Mouse (Mus musculus) heart, postnatal 25 days (tissue): ENCODE results near the gene Klrd1. TPM values are rescaled to one million over a fixed set of nuclear protein-coding genes. Genes with fewer than 3 reads are reported as not detected.
"Not testable (repeated sequence)": the region's sequence is repeated elsewhere in the genome, so short reads cannot be mapped to it uniquely, and the experiment has no call there.

Experiments
- DNase-seq: peaks from one replicate; pipeline ENCODE4 v3.0.0; 2022; ENCODE audit warnings: low spot score
- intact Hi-C: fragments of 180-260 bp; cut with DNase I; formaldehyde crosslinking; loops from one replicate; pipeline ENCODE4 v1.15.1; 2025
- total RNA-seq, 2 experiments: library from RNA; stranded (reverse); gene quantifications; 2 replicates each; pipeline ENCODE4 v1.2.3; 2021

The Klrd1 gene
- not detected for total RNA-seq

DNA sequence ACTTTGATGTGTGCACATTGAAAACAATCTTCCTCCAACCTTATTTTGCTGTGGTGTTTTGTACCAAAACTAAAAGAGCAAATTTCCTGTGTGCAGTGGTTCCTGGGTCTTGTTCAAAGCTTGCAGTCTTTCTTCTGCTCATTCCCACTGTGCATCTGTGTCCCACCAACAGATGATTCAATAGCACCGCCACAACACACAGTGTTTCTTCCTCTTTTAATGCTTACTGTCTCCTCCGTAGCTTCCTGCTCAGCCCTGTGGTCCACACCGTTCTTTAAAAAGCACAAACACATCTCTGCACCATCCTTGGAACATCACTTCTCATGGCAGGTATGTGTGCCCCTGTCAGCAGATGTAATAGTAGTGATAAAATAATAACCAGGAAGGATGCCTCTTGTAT lies at the start of gene Klrd1:
Gene Klrd1, plus strand, starts transcription at position 275 of the 400 bp plus-strand sequence.
- no peak for DNase-seq
- intact Hi-C loops: no loop called here

DNA sequence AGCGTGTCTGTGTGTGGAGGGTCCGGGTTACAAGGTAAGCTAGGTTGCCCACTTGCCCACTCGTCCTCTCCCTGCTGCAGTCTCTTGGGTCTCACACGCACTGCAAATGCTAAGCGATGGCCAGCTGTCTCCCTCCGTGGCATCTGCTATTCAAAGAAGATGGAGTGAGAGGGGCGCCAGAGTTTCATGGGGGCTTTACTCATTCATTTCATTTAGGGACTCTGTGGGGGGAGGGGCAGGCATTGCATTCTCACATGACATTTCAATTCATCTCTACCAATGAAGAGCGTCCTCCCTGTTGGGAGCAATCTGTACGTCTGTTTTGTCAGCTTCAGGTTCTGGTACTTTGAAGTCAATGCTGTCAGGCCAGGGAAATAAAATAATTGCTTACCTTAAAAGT lies 49.7 kb upstream of the Klrd1 start:
- DNase-seq: no peak
- intact Hi-C loops: no loop called here

DNA sequence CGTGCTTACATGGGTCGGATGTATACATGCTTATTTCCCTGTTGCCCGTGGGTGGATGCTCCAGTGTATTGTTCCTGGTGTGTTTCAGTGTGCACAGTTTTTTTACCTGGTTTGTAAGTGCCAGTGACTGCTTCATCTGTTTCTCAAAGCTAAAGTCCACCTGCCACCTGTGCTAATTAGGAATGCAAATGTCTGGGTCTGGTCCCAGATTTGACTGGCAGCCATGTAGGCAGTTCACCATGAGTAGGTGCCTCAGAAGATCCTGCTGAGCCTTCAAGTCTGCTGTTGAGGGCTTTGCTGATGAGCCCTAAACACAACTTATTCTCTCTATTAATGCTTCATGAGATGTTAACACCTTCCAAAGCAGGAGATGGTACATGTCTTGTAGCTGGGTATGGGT lies 49.0 kb upstream of the Klrd1 start:
- intact Hi-C loops: no loop called here
- no peak for DNase-seq

DNA sequence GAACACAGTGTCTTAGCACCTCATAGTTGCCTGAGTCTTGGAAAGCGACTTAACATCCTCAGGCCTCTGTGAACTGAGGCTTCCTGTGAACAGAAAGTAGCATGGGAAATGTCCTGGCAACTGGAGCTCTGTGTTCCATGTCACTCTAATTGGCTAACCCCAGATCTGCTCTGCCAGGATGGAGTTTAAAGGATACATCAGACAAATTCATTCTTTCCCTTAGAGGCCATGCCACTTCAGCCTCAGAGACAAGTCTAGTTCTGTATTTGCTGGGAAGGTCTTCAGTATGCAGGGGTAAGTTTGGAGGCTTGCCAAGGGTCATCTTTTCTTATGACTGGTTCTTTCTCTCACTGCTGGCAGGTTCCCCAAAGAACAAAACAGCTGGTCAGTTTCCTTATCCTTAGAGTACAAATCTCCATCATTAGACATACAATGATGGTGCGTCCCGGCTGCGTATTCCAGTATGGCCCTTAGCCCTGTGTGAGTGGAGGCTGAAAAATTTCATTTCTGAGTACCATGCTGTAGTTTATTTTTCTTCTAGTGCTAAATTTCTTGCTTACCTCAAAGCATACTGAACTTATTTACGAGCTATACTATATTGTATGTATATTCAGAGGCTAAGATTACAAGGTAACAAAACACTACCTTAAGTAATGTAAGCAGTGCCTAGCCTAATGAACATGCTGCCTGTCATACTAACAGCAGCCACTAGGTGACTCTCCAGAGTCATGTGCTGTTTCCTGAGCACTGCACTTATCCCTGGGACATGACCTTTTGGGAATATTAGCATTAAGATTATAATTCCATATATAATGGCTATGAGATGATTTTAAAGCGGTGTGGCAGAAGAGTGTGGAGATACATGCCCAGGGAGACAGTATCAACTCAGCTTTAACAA lies 47.6 kb upstream of the Klrd1 start:
- intact Hi-C loops: no loop called here

DNA sequence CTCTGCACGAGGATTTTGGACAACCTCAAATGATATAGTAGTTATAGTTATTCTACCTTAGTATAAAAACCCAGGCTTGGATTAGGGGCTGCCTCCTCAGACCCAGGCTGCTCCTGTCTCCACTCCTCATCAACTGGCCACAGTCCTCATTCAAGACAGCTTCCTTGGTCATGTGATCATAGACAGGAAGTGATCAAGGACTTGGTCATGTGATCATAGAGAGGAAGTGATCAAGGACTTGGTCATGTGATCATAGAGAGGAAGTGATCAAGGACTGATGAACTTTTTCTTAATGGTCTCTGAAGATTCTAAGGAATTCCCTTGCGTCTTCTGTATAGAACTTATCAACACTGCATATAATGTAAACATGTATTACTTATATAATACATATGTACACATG lies 44.3 kb upstream of the Klrd1 start:
- intact Hi-C loops: no loop called here
- DNase-seq: no peak

More for the DNA sequence above, 47.6 kb upstream of the Klrd1 start:
- no peak for DNase-seq

DNA sequence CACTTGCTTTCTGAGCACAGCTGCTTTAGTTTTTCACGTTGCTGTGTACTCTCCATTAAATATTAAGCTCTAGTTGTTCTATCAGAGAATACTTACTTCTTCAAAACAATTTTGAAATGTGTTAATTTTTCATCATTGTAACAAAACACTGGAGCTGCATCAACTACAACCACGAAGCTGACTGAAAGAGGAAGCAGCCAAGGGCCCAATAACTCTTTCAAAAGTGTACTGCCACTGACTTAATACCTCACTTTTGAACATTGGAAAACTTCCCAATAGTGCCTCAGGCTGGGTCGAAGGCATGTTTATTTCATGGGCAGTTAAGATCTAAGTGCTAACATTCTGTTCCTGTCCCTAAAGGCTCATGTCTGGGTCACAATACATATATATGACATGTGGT lies 43.6 kb upstream of the Klrd1 start:
- intact Hi-C loops: no loop called here
- no peak for DNase-seq

DNA sequence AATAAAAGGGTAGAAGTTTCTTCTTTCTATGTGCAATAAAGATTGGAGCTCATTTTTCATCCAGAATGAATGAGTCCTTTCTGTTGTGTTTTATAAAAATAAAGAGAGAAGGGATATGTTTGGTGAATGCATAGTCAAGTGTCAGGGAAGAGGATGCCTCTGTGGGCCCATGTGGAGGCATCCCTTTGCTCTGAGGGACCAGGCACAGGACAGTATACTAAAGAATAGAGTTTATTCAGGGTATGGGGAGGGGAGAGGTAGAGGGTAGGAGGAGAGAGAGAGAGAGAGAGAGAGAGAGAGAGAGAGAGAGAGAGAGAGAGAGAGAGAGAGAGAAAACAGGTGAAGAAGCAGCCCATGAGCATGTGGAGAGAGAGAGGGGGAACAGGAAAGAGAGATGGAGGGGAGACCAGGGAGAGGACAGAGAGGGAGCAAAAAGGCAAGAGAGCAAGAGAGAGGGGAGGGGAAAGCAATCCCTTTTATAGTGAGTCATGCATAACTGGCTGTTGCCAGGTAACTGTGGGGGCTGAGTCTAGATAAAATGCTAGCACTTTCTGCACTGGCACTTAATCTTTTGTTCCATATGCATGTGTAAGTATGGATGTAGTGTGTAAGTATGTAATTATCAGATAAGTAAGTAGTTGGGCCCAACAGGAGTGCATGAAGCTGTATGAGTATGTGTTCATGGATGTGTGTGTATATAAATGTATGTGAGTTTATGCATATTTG lies 34.1 kb upstream of the Klrd1 start:
- no peak for DNase-seq
- intact Hi-C loops: loop anchor here (2.0 to 5.0 kb wide), 3 partner anchors 40 to 165 kb away; no protein-coding TSS in a partner anchor

DNA sequence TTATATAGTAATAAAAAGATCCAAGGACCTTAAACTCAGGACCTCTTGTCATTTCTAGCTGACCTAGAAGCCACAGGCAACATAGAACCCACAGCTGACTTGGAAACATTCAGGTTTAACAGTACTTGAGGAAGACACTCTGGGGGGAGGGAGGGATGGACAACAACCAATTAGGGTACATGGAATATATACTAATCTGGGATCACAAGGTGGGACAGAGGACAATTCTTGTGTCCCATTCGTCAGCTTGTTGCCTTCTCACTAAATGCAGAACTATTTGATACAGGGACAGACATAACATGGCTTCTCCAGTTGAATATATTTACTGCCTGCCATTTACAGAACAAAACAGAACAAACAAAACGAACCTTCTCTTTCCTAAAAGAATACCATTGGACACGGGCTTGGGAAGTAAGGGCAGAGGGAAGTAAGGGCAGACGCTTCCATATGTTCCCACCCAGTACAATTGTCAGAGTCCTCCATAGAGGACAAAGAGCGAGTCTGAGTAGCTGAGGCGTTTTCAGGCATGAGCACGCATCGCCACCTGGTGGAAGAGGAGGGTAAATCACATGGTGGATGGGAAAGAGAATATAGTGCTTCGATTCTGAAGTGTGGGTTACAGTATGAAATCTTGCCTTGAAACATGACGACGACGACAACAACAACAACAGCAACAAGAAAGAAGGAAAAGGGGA lies 32.5 kb upstream of the Klrd1 start:
- intact Hi-C loops: loop anchor here (2.0 to 5.0 kb wide), 3 partner anchors 42 to 166 kb away; no protein-coding TSS in a partner anchor
- DNase-seq: no peak

DNA sequence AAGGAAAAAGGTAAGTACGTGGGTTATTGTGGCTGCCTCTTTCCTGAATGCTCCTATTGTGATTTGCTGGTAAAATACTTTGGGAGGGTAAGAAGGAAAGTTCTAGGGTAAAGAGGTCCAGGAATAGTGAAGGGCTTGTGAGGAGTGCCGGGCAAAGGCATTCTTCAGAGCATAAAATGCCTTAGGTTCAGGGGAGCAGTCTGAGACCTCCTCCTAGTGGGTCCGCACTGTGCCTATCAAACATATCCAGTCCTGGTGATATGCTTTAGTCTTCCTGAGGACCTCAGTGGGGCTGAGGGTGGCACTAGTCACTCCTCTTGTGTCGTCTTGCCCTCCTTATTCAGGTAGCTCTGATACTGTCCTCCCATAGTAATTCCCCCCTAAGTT lies 31.9 kb upstream of the Klrd1 start:
- intact Hi-C loops: loop anchor here (2.0 to 5.0 kb wide), 3 partner anchors 42 to 167 kb away; no protein-coding TSS in a partner anchor
- DNase-seq: no peak

DNA sequence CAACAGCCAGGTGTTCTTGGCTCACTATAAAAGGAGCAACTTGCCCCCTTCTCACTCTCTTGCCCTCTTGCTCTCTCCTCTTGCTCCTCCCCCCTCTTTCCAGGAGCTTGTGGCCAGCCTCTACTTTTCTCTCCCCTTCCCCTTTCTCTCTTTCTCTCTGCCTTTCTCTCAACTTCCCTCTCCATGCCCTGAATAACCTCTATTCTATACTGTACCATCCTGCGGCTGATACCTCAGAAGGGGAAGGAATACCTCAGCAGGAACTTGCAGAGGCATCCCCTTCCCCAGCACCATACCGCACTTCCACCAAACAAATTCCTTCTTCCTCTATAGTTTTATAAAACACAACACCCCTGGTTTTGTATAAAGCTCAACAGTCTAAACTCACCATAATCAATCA lies 26.3 kb upstream of the Klrd1 start:
- intact Hi-C loops: no loop called here
- DNase-seq: no peak

DNA sequence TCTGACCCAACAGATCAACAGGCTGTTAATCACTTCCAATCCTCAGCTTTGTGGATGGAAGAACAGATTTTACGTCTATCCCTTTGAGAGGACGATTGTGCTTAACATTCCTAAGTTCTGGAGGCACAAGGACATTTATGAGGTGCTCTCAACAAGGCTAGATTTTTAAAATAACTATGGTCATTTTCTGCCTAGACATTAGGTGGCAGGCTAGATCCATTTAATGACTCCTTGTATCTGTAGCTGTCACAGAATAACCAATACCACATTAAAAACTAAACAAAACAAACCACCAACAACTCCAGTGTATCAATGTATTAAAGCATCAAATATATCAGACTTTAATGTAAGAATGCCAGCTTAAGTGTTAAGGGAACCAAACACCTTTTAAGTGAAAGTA lies 16.3 kb upstream of the Klrd1 start:
- no peak for DNase-seq
- intact Hi-C loops: loop anchor here (5.0 to 10.0 kb wide), 2 partner anchors 519 to 1782 kb away; no protein-coding TSS in a partner anchor

DNA sequence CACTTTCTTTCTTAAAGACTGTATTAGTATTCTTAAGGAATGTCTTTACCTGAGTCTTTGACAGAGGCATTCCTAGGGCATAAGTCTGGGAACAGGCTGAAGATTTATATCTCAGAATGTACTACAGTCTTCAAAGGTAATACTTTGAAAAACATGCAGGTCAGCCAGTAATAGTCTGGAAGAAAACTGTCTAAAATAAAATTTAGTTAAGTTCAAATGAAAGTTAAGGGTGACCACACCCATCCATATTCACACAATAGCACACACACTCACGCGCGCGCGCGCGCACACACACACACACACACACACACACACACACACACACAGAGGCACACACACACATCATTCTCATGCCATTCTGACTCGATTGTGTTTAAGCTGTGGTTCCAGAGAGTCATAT lies 14.0 kb upstream of the Klrd1 start, which contains the start of gene Klre1:
Gene Klre1, plus strand, starts transcription at position 301 of the 400 bp plus-strand sequence.
- intact Hi-C loops: loop anchor here (5.0 to 10.0 kb wide), 2 partner anchors 517 to 1780 kb away; no protein-coding TSS in a partner anchor
- DNase-seq: no peak

DNA sequence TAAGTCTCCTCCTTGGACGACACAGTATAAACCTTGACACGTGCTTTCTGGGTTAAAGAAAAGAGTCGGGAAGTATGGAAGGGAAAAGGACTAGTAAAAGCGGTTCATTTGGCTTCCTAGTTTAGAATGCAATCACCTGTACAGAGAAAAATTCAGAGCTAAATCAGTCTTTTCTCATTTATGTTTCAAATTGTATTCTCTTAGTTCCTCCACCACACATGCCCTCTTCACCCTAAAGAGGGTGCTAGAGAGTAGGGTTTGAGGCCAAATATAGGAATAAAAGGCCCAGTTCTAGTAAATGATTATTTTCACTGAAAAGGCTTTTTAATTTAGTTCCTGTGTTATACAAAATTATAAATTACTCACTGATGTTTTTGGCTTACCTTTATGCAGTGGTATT lies 10.3 kb upstream of the Klrd1 start:
- no peak for DNase-seq
- intact Hi-C loops: no loop called here

DNA sequence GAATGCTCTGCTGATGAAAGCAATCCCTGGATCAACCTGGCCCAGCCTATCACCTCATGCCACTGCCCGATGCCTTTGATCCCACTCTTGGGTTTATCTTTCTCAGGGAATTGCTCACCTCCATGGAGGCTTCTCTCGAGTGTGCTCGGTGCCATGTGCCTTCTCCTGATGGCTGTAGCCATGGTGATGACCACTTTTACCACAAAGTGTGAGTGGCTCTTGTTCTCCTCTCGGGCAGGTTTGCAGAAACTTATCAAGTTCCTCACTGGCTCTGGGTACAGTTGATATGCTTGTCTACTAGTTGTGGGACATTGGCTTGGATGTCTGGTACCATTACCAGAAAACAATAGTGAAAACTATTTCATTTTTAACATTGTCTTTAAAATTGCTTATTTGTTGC lies 9.7 kb upstream of the Klrd1 start:
- intact Hi-C loops: no loop called here
- DNase-seq: no peak

DNA sequence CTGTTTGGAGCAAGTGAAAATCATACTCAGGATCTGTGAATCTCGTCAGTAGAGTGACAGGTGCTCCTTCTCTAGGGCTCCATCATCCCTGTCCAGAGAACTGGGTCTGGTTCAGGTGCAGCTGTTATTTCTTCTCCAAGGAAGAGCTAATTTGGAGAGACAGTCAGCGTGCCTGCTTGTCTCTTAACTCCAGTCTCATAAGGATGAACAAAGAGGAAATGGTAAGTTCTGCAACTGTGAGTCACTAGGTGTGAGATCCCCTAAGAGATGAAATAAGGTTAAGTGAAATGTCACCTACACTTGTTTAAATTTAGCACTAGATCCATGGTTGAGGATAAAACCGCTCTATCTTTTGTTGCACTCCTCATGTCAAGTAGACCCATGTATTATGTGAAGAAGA lies 8.6 kb upstream of the Klrd1 start:
- intact Hi-C loops: no loop called here
- no peak for DNase-seq

DNA sequence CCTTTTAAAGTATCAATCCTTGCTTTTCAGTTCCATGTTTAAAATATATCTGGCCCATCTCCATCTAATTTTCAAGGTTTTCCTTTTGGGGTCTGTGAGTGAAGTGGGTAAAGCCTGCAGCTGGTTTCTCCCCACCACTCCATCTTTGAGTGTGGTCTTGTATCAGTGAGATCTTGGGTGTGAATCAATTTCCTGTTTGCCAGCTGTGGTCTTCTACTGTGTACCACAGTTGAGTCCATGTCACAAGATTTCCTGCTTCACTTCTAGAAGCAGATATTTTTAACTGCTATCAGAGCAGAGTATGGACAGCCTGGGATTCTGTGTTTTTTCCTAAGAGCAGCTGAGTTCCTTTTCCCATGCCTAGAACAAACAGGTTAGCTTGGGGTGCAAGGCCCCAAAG lies 16.8 kb downstream of the Klrd1 start:
- intact Hi-C loops: no loop called here
- no peak for DNase-seq

DNA sequence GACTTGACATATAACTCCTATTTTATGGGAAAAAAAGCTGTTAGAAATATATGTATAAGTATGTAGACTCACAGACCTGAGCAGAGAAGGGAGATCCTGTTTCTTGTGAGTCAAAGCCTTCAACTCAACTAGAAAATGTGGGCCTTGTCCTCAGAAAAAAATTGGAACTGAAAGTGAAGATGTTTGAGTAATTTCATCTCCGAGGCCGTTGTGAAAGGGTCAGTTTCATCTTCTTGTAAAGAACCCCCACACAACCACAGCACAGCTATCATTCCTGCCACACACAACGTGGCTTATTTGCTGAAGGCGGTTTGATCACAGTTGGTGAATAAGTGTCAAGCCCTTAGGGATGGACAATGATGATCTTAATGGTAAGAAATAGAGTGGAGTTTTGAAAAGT lies 32.2 kb downstream of the Klrd1 start, which contains the start of gene Klrk1:
Gene Klrk1, minus strand, starts transcription at position 130 of the 400 bp plus-strand sequence.
- intact Hi-C loops: no loop called here

DNA sequence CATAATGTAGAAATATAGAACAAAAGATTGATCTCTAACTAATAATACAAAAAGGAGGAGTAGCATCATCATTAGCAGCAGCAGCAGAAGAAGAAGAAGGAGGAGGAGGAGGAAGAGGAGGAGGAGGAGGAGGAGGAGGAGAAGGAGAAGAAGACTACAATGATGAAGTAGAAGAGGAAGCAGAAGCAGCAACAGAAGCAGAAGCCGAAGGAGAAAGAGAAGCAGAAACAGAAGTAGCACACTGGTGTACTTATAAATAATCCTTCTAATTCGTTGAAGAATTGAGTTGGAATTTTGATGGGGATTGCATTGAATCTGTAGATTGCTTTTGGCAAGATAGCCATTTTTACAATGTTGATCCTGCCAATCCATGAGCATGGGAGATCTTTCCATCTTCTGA lies 39.5 kb downstream of the Klrd1 start:
- intact Hi-C loops, DNase-seq: not testable (repeated sequence)

More for the DNA sequence above, 32.2 kb downstream of the Klrd1 start, which contains the start of gene Klrk1:
- no peak for DNase-seq

DNA sequence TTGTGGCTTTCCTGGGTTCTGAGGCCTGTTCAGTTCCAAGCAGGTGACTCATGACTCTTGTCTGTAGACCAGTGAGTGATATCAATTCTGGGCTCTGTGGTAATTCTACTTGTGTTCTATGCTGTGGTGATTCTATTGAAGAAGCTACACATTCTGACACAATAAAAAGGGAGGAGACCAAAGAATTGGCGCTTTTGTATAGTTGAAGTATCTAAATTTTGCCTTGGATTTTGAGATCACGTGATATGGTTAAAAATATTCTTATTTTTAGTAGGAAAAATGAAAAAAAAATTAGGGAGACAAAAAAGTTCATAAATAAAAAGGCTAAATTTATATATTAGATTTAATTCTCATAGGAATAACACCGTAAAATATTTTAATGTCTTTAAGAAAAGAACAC lies 51.7 kb downstream of the Klrd1 start, which contains the start of gene Klrc3:
Gene Klrc3, minus strand, starts transcription at position 101 of the 400 bp plus-strand sequence.
- DNase-seq: not testable (repeated sequence)

DNA sequence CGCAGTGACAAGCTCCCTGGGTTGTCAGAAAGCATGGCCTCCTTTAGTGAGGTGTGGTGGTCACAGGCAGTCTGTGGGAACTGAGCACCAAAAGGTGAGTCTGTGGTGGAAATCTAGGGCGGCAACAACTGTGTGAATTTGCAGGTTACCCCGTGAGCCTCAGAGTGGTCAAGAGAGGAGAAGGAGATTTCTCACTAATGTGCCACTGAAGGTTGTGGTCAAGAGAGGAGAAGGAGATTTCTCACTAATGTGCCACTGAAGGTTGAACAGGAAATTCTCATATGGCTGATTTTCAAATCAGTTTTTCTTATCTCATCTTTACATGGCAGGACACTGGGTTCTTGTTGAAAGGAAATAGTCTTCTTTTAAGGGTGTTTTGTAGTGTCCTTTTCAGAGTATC lies 52.5 kb downstream of the Klrd1 start:
- intact Hi-C loops, DNase-seq: not testable (repeated sequence)

More for the DNA sequence above, 51.7 kb downstream of the Klrd1 start, which contains the start of gene Klrc3:
- intact Hi-C loops: not testable (repeated sequence)
